Mouse (Mus musculus) thymus, adult 2 months (tissue): ENCODE results near the gene Atf3. TPM values are rescaled to one million over a fixed set of nuclear protein-coding genes. Genes with fewer than 3 reads are reported as not detected.

Source experiments
- DNase-seq: peaks from one replicate; pipeline ENCODE4 v3.0.0; 2021
- H3K27ac ChIP-seq: fragments of 200-500 bp; 2 replicates; pipeline ENCODE4 v1.5.1; 2012; ENCODE audit warnings: low read length, control low read depth; ENCODE audit not compliant: control insufficient read depth, insufficient read depth
- H3K27me3 ChIP-seq: fragments of 200-500 bp; 2 replicates; pipeline ENCODE4 v1.6.1; 2012; ENCODE audit warnings: mild to moderate bottlenecking, low read length, moderate library complexity, mixed read lengths; ENCODE audit not compliant: control insufficient read depth, insufficient read depth
- H3K36me3 ChIP-seq: fragments of 200-500 bp; 2 replicates; pipeline ENCODE4 v1.6.1; 2012; ENCODE audit warnings: mild to moderate bottlenecking, low read length, moderate library complexity; ENCODE audit not compliant: control insufficient read depth, insufficient read depth
- H3K4me1 ChIP-seq: fragments of 200-500 bp; replicated peaks from 2 replicates; pipeline ENCODE4 v1.6.1; 2012; ENCODE audit warnings: low read length; ENCODE audit not compliant: control insufficient read depth, insufficient read depth
- H3K4me3 ChIP-seq: fragments of 200-500 bp; 2 replicates; pipeline ENCODE4 v1.5.1; 2012; ENCODE audit warnings: mild to moderate bottlenecking, low read length, control low read depth, moderate library complexity; ENCODE audit not compliant: control insufficient read depth, insufficient read depth
- CTCF ChIP-seq: fragments of 200-500 bp; IDR thresholded peaks from 2 replicates; pipeline ENCODE4 v1.5.1; 2012; ENCODE audit warnings: mild to moderate bottlenecking, control low read depth, low read length, moderate library complexity, borderline replicate concordance; ENCODE audit not compliant: control insufficient read depth, poor library complexity, insufficient read depth; ENCODE audit errors: extremely low read depth
- POLR2A ChIP-seq: fragments of 200-500 bp; IDR thresholded peaks from 2 replicates; pipeline ENCODE4 v1.6.1; 2012; ENCODE audit warnings: mild to moderate bottlenecking, low read length, control low read depth, moderate library complexity; ENCODE audit not compliant: control insufficient read depth, poor library complexity, insufficient read depth; ENCODE audit errors: extremely low read depth
- WGBS: fragments of 180-500 bp; shearing (Covaris S2); methylation state at CpG from one replicate; pipeline ENCODE4 v1.1.7; 2018; 5-methylcytosine and 5-hydroxymethylcytosine counted together
- polyA plus RNA-seq: library from polyadenylated mRNA; depleted of rRNA; stranded (reverse); fragments of >200 nt; gene quantifications from 2 replicates; pipeline ENCODE4 v1.2.3, GENCODE M21; 2012

The Atf3 gene
- polyA plus RNA-seq, 1 experiment = 4.2 TPM

DNA sequence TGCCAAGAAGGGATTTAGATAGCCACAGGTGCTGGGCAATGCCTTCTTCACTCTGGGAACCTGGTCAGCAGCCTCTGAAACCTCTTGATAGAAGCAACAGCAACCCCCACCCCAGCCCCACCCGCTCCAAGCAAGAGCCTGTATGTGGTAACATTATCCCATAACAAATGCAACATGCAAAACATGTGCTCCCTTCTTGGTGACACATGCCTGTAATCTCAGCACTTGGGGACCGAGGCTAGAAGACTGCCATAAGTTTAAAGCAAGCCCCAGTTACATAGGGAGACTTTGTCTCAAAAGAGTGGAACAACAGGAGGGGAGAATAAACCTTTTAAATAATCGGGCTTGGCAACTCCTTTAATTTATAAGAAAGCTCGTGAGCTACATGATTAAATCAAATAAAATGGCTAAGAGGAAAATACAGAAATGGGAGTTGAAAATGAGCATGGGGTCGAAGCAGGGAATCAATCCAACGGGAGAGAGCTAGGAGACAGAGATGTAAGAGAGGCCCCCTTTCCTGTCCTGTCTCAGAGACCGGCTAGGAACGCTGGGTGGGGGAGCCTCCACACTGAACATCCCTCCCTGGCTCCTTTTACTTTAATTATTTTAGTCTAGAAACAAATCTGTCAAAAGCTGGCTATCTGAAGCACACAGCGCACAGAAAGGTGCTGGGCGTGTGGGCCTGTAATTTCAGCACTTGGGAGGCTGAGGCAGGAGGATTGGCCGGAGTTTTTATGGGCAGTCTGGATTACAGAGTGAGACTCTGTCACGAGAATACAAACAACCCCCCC, 36.2 kb downstream of the Atf3 start:
- Histone ChIP-seq H3K36me3 (no peaks in the 10 kb centered on the region), H3K4me1 (0 out of 2 replicates have a peak, but pooled peaks cover 13% of the 10 kb centered on the region), H3K27ac (no peak overlapping the region), H3K27me3 (peaks cover 23% of the 10 kb centered on the region), H3K4me3 (no peak overlapping the region)
- no peak for TF ChIP-seq POLR2A
- TF ChIP-seq CTCF = no peak
- 40% methylated on average over 12 of the region's 12 CpGs for WGBS
- no peak for DNase-seq

DNA sequence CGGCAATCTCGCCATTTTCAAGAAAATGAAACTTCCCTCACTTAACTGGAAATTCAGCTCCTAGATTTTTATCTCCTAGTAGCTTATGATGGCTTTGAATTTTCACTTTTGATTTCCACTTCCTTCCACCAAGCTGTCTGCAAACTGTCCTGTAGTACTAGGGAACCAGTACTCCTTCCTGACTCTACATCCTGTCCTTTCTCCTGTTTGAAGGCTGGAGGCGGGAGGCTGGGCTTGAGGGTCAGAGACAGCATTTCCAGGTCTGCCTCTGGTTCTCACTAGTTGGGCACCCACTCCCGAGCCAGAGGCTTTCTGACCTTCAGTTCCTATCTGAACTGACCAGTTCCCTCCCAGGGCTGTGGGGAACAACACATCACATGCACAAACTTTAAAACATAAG, 37.4 kb downstream of the Atf3 start:
- H3K27me3 ChIP-seq = peaks cover 15% of the 10 kb centered on the region; the same call in 1 of the 2 replicates
- H3K36me3 ChIP-seq = no peaks in the 10 kb centered on the region
- DNase-seq = no peak
- H3K27ac ChIP-seq = no peak overlapping the region
- WGBS = 19% methylated on average over 4 of the region's 4 CpGs
- no peak overlapping the region for H3K4me3 ChIP-seq
- TF ChIP-seq POLR2A (no peak), CTCF (no peak)
- 0 out of 2 replicates have a peak, but pooled peaks cover 13% of the 10 kb centered on the region for H3K4me1 ChIP-seq

DNA sequence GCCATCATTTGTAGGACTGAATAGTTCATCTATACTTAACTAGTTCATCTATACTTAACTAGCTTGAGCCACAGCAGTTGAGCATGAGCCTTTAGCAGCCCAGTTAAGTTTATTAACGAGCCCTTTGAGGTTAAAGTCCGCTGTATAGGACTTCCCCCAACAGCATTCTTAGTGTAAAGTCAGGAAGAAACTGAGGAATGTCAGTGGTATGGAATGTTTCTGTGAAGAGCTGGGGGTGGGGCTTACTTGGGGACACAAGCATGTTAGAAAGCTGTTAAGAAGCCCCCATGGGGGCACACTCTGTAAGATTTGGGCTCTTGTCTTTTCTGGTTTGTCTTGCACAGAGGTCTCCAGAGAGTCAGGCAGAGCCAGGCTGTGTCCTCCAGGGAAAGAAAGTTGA, 38.0 kb downstream of the Atf3 start:
- 70% methylated on average over 2 of the region's 2 CpGs for WGBS
- Histone ChIP-seq H3K4me1 (0 out of 2 replicates have a peak, but pooled peaks cover 12% of the 10 kb centered on the region), H3K4me3 (no peak overlapping the region), H3K36me3 (no peaks in the 10 kb centered on the region), H3K27me3 (peaks cover 13% of the 10 kb centered on the region; the same call in 1 of the 2 replicates), H3K27ac (no peak overlapping the region)
- no peak for DNase-seq
- no peak for TF ChIP-seq CTCF
- no peak for TF ChIP-seq POLR2A

DNA sequence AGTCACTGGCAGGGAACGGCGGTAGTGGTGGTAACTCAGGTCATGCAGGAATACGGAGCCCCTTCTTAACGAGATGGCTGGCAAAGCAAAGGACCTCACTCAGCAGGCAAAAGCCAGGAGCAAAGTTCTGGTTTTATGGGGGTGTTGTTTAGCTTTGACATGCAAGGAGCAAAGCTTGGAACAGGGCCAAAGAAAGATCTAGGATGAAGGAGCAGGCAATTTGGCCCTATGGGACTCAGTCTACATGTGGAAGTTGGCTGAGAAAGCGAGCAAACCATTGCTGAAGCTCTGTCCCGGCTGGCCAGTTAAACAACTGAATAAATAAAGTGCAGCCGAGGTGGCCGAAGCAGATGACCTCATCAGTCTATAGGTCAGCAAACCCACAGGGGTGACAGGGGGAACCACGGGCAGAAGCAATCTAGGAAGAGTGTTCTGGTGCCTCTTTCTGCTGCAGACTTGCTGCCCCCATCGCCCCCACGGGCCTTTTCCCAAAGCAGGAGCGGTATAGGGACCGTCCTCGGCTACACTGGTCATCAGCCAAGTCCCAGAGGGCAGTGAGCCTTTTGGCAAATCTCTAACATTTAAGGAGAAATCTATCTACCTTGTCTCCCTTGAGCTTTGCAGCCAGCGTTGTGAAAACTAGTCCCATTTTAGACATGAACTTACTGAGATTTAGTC, 39.2 kb downstream of the Atf3 start:
- H3K36me3 ChIP-seq = no peaks in the 10 kb centered on the region
- H3K27me3 ChIP-seq = peaks cover 7% of the 10 kb centered on the region; the same call in 1 of the 2 replicates
- no peak overlapping the region for H3K4me3 ChIP-seq
- 79% methylated on average over 15 of the region's 15 CpGs for WGBS
- no peak for DNase-seq
- TF ChIP-seq CTCF (no peak), POLR2A (no peak)
- H3K4me1 ChIP-seq = 0 out of 2 replicates have a peak, but pooled peaks cover 4% of the 10 kb centered on the region
- H3K27ac ChIP-seq = no peak overlapping the region

DNA sequence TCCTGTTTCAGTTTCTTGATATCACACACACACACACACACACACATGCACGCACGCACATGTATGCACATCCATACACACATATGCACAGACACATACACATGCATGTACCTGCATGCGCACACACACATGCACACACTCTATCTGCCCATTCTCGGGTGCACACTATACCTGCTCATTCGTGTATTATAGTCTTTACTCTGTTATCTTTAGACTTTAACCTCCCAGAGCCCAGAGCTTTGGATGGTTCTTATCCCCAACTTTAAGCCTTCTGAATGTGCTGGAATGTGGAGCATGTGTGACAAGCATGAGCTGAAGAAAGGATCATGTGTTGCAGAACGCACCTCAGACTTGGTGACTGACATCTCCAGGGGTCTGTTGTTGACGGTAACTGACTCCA, 41.0 kb downstream of the Atf3 start:
- WGBS = 93% methylated on average over 7 of the region's 7 CpGs
- Histone ChIP-seq H3K4me3 (no peak overlapping the region), H3K36me3 (no peaks in the 10 kb centered on the region), H3K27me3 (peaks cover 2% of the 10 kb centered on the region; the same call in 1 of the 2 replicates), H3K27ac (no peak overlapping the region), H3K4me1 (no peaks in the 10 kb centered on the region)
- TF ChIP-seq CTCF (no peak), POLR2A (no peak)
- DNase-seq = no peak

DNA sequence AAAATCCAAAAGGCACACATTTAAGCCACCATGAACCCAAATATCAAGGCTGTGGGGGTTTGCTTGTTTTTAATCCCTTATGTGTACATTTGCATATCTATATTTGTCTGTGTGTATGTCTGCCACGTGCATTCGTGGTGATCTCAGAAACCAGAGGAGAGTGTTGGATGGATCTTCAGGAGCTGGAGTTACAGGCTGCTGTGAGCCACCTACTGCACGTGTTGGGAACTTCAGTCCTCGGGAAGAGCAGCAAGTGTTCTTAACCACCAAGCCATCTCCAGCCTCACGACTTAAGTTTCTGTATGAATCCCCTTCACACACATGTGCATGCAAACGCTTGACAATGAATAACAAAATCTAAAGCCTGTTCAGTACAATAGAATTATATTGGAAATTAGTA, 45.4 kb downstream of the Atf3 start:
- Histone ChIP-seq H3K36me3 (no peaks in the 10 kb centered on the region), H3K27me3 (no peaks in the 10 kb centered on the region; the same call in 1 of the 2 replicates), H3K27ac (no peak overlapping the region), H3K4me1 (no peaks in the 10 kb centered on the region), H3K4me3 (no peak overlapping the region)
- 14% methylated on average over 6 of the region's 6 CpGs for WGBS
- TF ChIP-seq CTCF (no peak), POLR2A (no peak)
- DNase-seq = no peak
